Mouse (Mus musculus) limb, embryonic 13.5 days (tissue): Measurements from ENCODE around the gene Cpsf4l. TPM values are rescaled to one million over a fixed set of nuclear protein-coding genes. Genes with fewer than 3 reads are reported as not detected.
"Not testable (repeated sequence)": the region's sequence is repeated elsewhere in the genome, so short reads cannot be mapped to it uniquely, and the experiment has no call there.

Source experiments
- ATAC-seq: fragments of 200-750 bp; cut with Nextera tagmentation; 2 replicates; pipeline ENCODE4 v1.8.0; 2017; ENCODE audit warnings: low read depth, moderate number of reproducible peaks, moderate TSS enrichment; ENCODE audit not compliant: low FRiP score
- H3K27ac ChIP-seq: fragments of 300-500 bp; sonication (generic); 2 replicates; pipeline ENCODE4 v1.5.1; 2015; ENCODE audit warnings: inconsistent platforms, mild to moderate bottlenecking, moderate library complexity
- H3K27me3 ChIP-seq: fragments of 300-500 bp; sonication (generic); 2 replicates; pipeline ENCODE4 v1.6.1; 2015; ENCODE audit warnings: mild to moderate bottlenecking, inconsistent platforms
- H3K36me3 ChIP-seq: fragments of 300-500 bp; sonication (generic); 2 replicates; pipeline ENCODE4 v1.6.1; 2015; ENCODE audit warnings: inconsistent platforms, mild to moderate bottlenecking, moderate library complexity
- H3K4me1 ChIP-seq: fragments of 300-500 bp; sonication (generic); 2 replicates; pipeline ENCODE4 v1.6.1; 2015; ENCODE audit warnings: inconsistent platforms
- H3K4me2 ChIP-seq: fragments of 300-500 bp; sonication (generic); replicated peaks from 2 replicates; pipeline ENCODE4 v1.6.1; 2015; ENCODE audit warnings: inconsistent platforms, mild to moderate bottlenecking, moderate library complexity
- H3K4me3 ChIP-seq: fragments of 300-500 bp; sonication (generic); 2 replicates; pipeline ENCODE4 v1.5.1; 2015; ENCODE audit warnings: moderate library complexity, mild to moderate bottlenecking, inconsistent platforms
- H3K9ac ChIP-seq: fragments of 300-500 bp; sonication (generic); 2 replicates; pipeline ENCODE4 v1.6.1; 2015; ENCODE audit warnings: mild to moderate bottlenecking, inconsistent platforms
- H3K9me3 ChIP-seq: fragments of 300-500 bp; sonication (generic); 2 replicates; pipeline ENCODE4 v1.6.1; 2016; ENCODE audit warnings: inconsistent platforms
- WGBS: fragments of 180-500 bp; shearing (Covaris S2); methylation state at CpG from one replicate; pipeline ENCODE4 v1.1.7; 2015; 5-methylcytosine and 5-hydroxymethylcytosine counted together
- polyA plus RNA-seq: library from polyadenylated mRNA; unstranded; fragments of >200 nt; fragmentation: Nextera tagmentation; extraction: Ambion mirVana; gene quantifications from 2 replicates; pipeline ENCODE4 v1.2.1, GENCODE M21; 2015

The Cpsf4l gene
- polyA plus RNA-seq, 1 experiment from 2014 or later, result 0.70 TPM

DNA sequence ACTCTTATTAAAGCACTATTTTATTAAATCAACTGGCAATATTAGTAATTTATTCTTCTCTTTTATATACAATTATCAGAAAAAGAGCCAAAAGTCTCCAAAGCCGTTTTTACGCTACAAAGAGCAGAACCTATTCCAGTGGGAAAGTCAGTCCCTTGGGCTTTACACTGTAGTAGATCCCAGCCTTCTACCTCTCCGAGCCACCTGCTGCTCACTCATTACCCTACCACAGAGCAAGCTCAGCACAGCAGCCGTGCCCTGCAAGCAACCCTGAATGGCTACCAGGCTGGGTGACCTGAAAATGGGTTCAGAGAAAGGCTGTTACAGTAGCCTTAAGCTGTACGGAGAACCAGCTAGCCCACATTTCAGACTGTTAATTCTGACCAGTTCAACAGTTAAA lies 35.2 kb downstream of the Cpsf4l start:
- no peak overlapping the region for H3K27ac ChIP-seq
- H3K9me3 ChIP-seq, result no peaks in the 10 kb centered on the region
- H3K36me3 ChIP-seq, result peaks cover 71% of the 10 kb centered on the region
- no peak overlapping the region for H3K4me3 ChIP-seq
- ATAC-seq, result no peak
- H3K9ac ChIP-seq, result no peak overlapping the region
- WGBS, result 87% methylated on average over 5 of the region's 5 CpGs
- H3K27me3 ChIP-seq, result no peaks in the 10 kb centered on the region
- peaks cover 23% of the 10 kb centered on the region for H3K4me1 ChIP-seq
- no peak overlapping the region for H3K4me2 ChIP-seq

DNA sequence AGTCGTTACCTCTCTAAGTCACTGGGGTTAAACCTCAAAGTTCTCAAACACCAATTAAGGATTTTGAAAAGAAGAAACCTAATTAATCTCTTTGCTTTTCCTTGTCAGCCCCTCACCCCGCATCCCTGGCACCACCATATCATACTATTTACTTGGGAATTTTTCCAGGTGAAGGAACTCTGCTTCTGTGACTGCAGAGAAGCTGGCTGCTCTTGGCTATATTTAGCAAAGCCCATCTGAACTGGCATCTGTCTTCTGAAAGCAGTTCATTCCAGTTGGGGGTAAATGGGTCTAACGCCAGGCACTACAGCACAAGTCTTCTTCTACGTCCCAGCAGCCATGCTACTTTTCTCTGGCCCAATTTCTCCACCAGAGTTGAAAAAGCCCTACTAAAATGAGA lies 36.2 kb downstream of the Cpsf4l start:
- Histone ChIP-seq H3K4me1 (peaks cover 23% of the 10 kb centered on the region), H3K4me3 (no peak overlapping the region), H3K36me3 (peaks cover 80% of the 10 kb centered on the region), H3K27me3 (no peaks in the 10 kb centered on the region), H3K9ac (no peak overlapping the region), H3K9me3 (no peaks in the 10 kb centered on the region), H3K27ac (no peak overlapping the region), H3K4me2 (no peak overlapping the region)
- 96% methylated on average over 4 of the region's 4 CpGs for WGBS
- ATAC-seq, result no peak

DNA sequence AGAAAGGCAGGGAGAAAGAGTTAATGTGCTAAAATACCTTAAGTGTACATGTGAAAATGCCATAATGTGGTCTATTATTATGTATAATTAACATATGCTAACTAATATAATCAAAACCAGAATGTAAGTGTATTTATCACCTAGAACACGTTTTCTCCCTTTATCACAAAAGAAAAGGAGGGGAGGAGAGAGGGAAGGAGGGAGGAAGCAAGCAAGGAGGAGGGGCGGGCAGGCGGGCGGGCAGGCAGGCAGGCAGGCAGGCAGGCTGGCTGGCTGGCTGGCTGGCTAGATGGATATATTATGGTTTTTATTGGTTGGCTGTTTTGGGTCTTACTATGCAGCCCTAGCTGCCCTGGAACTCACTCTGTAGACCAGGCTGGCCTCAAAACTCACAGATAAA lies 40.1 kb downstream of the Cpsf4l start:
- Histone ChIP-seq H3K4me2 (no peak overlapping the region), H3K9ac (no peak overlapping the region), H3K4me1 (peaks cover 14% of the 10 kb centered on the region), H3K27ac (no peak overlapping the region), H3K9me3 (no peaks in the 10 kb centered on the region), H3K4me3 (no peak overlapping the region), H3K36me3 (peaks cover 75% of the 10 kb centered on the region), H3K27me3 (no peaks in the 10 kb centered on the region)
- no peak for ATAC-seq
- WGBS, result 62% methylated on average over 4 of the region's 4 CpGs

DNA sequence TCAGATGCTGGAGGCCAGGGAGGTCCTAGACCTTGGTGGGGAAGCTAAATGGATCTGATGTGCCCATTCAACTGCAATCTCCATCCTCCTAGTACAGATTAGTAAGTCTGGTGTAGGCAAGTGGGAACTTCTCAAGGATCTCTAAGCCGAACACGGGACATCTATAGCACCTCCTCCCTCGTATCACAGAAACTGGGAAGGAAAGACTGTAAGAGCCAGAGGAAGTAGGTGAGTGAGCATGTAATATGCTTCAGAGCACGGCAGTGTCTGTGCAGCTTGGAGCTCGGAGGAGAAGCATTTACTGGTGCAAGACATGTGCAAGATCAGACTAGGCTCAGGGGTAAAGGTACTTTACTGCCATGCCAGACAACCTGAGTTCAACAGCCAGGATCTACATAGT lies 41.0 kb downstream of the Cpsf4l start:
- 89% methylated on average over 5 of the region's 5 CpGs for WGBS
- Histone ChIP-seq H3K4me1 (peaks cover 14% of the 10 kb centered on the region), H3K9ac (no peak overlapping the region), H3K27ac (no peak overlapping the region), H3K36me3 (peaks cover 74% of the 10 kb centered on the region), H3K4me3 (no peak overlapping the region), H3K4me2 (no peak overlapping the region), H3K27me3 (no peaks in the 10 kb centered on the region), H3K9me3 (no peaks in the 10 kb centered on the region)
- no peak for ATAC-seq

DNA sequence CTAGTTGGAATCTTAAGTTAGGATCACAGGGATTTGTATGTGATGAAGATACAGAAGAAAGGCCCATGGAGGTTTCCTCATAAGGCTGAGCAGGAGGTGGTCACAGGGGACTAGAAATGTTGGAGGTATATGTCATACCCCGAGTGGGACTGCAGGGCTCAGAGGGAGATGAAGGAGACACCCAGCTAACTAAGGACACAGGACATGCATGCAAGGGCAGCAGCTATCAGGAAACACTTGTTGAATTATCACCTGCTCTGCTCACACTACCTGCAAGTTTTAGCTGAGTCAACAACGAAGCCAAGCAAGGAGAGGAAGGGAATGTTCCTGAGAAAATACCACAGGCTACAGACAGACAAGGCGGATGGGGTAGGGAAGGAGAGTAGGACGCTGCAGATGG lies 42.1 kb downstream of the Cpsf4l start:
- Histone ChIP-seq H3K9me3 (no peaks in the 10 kb centered on the region), H3K27ac (no peak overlapping the region), H3K9ac (no peak overlapping the region)

DNA sequence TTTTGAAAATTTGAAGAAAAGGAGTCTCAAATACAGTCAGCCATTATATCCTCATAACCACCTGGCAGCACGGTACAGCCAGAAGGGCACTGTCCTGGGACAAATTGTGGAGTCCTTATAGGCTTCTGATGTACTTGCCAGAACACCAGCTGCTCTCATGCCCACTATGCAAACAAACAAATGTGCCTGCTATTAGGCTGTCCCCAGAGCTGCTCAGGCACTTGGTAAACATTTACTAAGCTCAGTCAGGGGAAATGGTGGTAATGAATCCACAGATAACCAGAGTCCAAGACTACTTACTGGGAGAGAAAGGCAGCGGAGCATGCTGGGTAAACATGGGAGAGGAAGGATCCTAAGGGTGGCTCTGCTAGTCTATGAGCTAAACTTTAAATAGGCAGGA lies 42.7 kb downstream of the Cpsf4l start:
- Histone ChIP-seq H3K4me3 (no peak overlapping the region), H3K27ac (no peak overlapping the region), H3K4me1 (peaks cover 14% of the 10 kb centered on the region), H3K9ac (no peak overlapping the region), H3K36me3 (peaks cover 72% of the 10 kb centered on the region), H3K9me3 (no peaks in the 10 kb centered on the region), H3K4me2 (no peak overlapping the region), H3K27me3 (no peaks in the 10 kb centered on the region)
- WGBS, result 63% methylated on average over 2 of the region's 2 CpGs
- ATAC-seq, result no peak

More for the DNA sequence above, 42.1 kb downstream of the Cpsf4l start:
- ATAC-seq, result no peak
- Histone ChIP-seq H3K36me3 (peaks cover 73% of the 10 kb centered on the region), H3K4me3 (no peak overlapping the region), H3K4me2 (no peak overlapping the region), H3K27me3 (no peaks in the 10 kb centered on the region), H3K4me1 (peaks cover 14% of the 10 kb centered on the region)
- 84% methylated on average over 4 of the region's 4 CpGs for WGBS

DNA sequence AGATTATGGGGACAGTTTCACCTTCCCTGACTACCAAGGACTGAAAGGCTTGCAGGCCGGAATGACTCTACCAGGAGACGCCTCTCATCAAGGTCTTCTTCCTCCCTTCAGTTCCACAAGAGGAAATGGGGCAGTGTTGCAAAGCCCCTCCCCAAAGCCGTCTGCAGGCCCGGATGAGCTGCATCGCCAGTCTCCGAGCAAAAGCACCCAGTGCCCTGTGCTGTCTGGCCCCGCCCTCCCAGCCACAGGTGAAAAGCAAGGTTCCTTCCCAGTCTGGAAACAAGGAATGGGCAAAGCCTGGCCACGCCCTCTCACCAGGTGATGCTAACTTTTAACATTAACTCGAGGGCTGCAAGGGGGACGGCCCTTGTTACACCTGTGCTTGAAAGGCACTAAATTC lies 43.2 kb downstream of the Cpsf4l start:
- Histone ChIP-seq H3K36me3 (peaks cover 72% of the 10 kb centered on the region), H3K9me3 (no peaks in the 10 kb centered on the region), H3K4me3 (no peak overlapping the region), H3K9ac (no peak overlapping the region), H3K27me3 (no peaks in the 10 kb centered on the region), H3K27ac (no peak overlapping the region), H3K4me1 (peaks cover 14% of the 10 kb centered on the region), H3K4me2 (no peak overlapping the region)
- ATAC-seq, result no peak
- WGBS, result 53% methylated on average over 10 of the region's 10 CpGs

DNA sequence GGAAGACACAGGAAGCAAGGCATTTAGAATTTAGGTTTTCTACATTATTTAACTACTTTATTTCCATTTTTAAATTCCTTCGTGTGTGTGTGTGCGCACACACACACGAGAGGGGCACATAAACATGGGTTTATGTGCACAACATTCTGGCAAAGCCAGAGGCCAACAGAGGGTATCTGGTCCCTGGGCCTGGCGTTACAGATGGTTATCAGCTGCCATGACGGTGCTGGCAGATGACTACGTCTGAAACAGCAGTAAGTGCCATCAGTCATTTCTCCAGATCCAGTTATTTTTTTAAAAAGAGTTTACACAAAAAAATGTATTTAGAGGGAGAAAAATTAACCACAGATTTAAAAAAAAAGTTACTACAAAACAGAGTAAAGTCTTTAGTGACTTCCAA lies 43.6 kb downstream of the Cpsf4l start:
- peaks cover 72% of the 10 kb centered on the region for H3K36me3 ChIP-seq

DNA sequence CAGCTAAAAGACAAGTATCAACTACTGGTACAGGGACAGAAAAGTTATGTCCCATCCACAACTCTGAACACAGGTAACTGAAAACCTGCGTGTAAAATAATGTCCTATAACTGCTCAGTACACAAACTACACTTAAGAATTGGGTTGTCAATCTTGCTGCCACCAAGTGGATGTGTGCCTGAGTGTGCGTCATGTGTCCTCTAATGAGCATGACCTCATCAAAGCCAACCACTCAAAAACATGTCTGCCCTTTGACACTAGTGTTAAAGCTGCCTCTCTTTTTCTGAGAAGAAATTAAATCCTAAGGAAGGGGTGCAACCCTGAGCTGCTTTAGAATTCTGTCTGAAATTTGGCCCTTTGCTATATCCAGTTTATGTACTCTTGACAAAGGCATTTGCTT lies 45.5 kb downstream of the Cpsf4l start:
- H3K4me2 ChIP-seq, result no peak overlapping the region
- no peak overlapping the region for H3K9ac ChIP-seq
- no peak for ATAC-seq
- 83% methylated on average over 2 of the region's 2 CpGs for WGBS
- no peak overlapping the region for H3K27ac ChIP-seq
- H3K9me3 ChIP-seq, result no peaks in the 10 kb centered on the region
- H3K36me3 ChIP-seq, result peaks cover 76% of the 10 kb centered on the region
- no peaks in the 10 kb centered on the region for H3K27me3 ChIP-seq
- H3K4me3 ChIP-seq, result no peak overlapping the region
- H3K4me1 ChIP-seq, result peaks cover 14% of the 10 kb centered on the region

More for the DNA sequence above, 43.6 kb downstream of the Cpsf4l start:
- 73% methylated on average over 6 of the region's 6 CpGs for WGBS
- Histone ChIP-seq H3K27me3 (no peaks in the 10 kb centered on the region), H3K4me3 (no peak overlapping the region), H3K4me1 (peaks cover 14% of the 10 kb centered on the region), H3K27ac (no peak overlapping the region), H3K4me2 (no peak overlapping the region), H3K9me3 (no peaks in the 10 kb centered on the region), H3K9ac (no peak overlapping the region)
- no peak for ATAC-seq

DNA sequence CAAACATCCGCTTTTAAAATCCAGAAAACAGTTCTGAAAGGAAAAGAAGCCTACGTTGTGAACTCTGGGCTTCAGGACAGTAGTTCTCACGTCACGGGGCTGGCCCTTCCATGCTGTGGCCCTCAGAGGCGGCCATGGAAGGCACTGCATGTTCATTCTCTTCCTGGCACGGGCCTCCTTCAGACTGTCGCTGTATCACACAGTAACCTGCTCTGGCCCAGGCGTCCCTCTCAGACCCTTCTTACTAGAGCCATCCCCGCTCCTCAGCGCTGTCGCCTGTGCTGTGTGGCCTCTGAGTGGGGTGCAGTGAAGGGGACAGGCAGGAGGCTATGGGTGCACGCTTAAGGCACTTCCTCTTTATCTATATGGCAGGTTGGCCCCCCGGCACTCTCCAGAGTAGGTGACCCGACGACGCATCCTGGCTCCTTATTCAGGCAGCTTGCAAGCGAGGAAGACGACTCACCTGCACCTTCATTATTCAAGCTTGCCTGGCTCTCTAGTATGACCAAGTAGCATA lies 47.9 kb downstream of the Cpsf4l start:
- Histone ChIP-seq H3K4me3 (no peak overlapping the region), H3K4me1 (peaks cover 7% of the 10 kb centered on the region), H3K4me2 (no peak overlapping the region), H3K9me3 (no peaks in the 10 kb centered on the region), H3K27ac (no peak overlapping the region), H3K36me3 (peaks cover 79% of the 10 kb centered on the region), H3K9ac (no peak overlapping the region), H3K27me3 (no peaks in the 10 kb centered on the region)
- WGBS, result 93% methylated on average over 18 of the region's 18 CpGs
- ATAC-seq, result no peak

DNA sequence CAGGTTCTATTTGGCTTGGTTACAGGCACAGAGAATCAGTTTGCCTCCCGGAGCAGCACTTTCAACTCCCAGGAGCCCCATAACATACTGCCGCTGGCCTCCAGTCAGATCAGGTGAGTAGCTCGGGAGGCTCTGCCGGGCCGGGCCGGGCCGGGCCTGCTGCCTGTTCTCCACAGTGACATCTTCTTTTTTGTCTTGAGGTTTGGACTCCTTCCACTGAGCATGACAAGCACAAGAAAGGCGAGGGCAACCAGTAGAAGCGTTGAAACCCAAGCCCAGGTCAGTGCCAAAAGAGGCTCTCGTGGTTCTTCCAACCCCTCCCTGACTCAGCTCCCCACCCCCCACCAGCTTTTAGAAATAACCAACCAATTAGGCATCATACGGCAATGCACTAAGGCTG lies 48.9 kb downstream of the Cpsf4l start:
- Histone ChIP-seq H3K4me2 (no peak overlapping the region), H3K4me3 (no peak overlapping the region), H3K4me1 (0 out of 2 replicates have a peak, but pooled peaks cover under 1% of the 10 kb centered on the region), H3K9me3 (no peaks in the 10 kb centered on the region), H3K27me3 (no peaks in the 10 kb centered on the region), H3K9ac (no peak overlapping the region), H3K27ac (no peak overlapping the region), H3K36me3 (peaks cover 84% of the 10 kb centered on the region)
- 89% methylated on average over 11 of the region's 11 CpGs for WGBS
- no peak for ATAC-seq

DNA sequence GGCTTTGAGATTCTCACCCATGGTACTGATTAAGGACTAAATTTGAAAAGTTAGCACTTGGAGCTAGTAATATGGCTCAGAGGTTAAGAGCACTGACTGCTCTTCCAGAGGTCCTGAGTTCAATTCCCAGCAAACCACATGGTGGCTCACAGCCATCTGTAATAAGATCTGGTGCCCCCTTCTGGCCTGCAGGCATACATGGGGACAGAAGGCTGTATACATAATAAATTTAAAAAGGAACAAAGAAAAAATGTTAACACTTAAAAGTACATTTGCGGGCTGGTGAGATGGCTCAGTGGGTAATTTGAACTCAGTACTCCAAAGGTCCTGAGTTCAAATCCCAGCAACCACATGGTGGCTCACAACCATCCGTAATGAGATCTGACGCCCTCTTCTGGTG lies 49.6 kb downstream of the Cpsf4l start:
- WGBS, result 94% methylated on average over 3 of the region's 3 CpGs
- not testable (repeated sequence) for H3K4me1 ChIP-seq, H3K4me3 ChIP-seq, ATAC-seq, H3K4me2 ChIP-seq, H3K27me3 ChIP-seq, H3K27ac ChIP-seq, H3K9me3 ChIP-seq, H3K9ac ChIP-seq
- H3K36me3 ChIP-seq, result peaks cover 92% of the 10 kb centered on the region

DNA sequence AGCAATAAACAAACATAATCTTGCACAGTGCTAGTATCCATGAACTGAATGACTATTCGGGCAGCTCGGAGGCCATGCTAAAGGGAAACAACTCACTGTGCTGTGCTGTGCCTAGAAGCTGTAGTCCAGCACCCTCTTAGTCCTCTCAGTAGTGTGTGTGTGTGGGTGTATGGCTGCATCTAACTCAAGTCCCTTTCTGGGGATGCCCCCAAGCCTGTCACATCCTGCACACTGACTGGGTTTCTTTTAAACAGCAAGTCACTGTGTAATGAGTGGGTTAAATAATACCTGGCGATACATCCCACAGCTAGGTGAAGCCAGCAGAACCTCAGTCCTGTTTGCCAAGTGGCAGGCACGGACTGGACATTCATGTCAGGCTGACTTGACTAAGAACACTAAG lies 51.1 kb downstream of the Cpsf4l start:
- Histone ChIP-seq H3K27ac (no peak overlapping the region), H3K27me3 (no peaks in the 10 kb centered on the region), H3K9me3 (no peaks in the 10 kb centered on the region), H3K9ac (no peak overlapping the region; the same call in 1 of the 2 replicates), H3K4me3 (no peak overlapping the region), H3K4me1 (peaks cover 20% of the 10 kb centered on the region), H3K36me3 (peaks cover 97% of the 10 kb centered on the region), H3K4me2 (no peak overlapping the region)
- WGBS, result 80% methylated on average over 4 of the region's 4 CpGs
- ATAC-seq, result no peak; the same call in 1 of the 2 replicates
